Mouse (Mus musculus): Measurements from ENCODE around the gene Olfr95.
"Not testable (repeated sequence)": the region's sequence is repeated elsewhere in the genome, so short reads cannot be mapped to it uniquely, and the experiment has no call there.

The Olfr95 gene

DNA sequence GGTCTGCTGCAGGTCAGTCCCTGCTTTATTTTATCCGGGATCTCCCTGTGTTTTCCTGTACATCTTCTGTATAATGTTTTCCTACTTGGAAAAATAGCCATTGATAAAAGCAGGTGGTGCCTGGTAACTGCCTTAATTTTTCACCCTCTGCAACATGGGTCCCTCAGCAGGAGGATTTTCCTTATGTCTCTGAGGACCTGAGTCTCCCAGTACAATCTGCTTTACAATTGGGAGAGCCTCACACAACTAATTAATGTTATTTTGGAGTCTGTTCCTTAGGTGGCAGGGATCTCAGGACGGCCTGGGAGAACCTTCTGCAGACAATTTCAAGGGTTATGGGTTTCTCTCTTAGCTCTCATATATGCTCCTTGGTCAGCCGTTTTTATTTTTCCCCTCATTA, at the start of gene Olfr95:
Gene Olfr95, minus strand, starts transcription at position 101 of the 400 bp plus-strand sequence.
- no peak for DNase-seq (ENCODE audit: low spot score)

DNA sequence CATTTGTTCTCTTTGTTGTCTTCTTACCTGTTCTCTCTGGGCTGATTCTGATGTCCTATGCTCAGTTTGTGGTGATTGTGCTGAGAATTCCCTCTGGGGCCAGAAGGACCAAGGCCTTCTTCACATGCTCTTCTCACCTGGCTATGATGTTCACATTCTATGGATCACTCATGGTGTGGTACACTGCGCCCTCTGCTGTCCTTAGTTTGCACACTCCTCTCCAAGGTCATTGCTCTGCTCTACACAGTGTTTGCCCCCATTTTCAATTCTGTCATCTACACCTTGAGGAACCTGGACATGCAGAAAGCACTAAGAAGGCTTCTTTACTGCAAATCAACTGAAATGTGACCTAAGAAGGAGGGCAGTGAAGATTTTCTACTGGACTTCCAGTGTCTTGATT, 37.6 kb upstream of the Olfr95 start:
- DNase-seq (ENCODE audit: low spot score): peak; percentile 7

DNA sequence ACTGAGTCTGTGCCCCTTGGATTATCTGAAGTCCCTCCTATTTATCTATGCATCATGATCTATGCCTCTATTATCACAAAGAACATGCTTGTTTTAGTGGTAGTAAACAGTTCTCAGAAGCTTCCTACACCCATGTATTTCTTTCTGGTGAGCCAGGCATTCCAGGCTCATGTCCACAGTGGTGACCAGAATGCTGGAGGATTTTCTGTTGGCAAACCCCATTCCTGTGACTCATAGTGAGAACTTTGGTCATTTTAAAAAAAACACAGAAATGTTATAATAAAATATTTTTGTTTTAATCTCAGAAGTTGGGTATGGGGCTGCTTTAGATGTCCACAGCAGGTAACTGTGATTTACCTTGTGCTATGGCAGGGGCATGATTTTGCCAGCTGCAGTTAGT, 36.5 kb upstream of the Olfr95 start:
- DNase-seq (ENCODE audit: low spot score): no peak

GRCm38 (mm10) chr17:37246715-37247114, 33.8 kb upstream of the Olfr95 start:
- DNase-seq (ENCODE audit: low spot score): peak; percentile 71

DNA sequence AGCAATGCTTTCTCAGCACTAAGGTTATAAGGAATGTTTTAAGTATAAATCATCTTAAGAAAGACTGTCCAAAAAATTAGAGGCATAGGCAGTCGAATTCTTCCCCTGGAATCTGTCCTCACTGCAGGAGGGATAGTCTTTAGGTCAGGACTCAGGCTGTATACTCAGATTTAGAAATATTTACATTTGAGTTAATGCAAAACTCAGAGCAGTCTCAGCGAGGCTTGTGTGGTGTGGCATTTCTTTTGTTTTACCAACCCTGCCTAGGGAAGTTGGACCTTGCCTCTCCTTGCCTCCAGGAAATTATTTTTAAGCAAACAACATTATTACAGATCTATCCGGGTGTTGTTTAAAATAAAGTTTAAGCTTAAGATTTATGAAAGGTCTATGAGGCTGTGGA, 29.3 kb upstream of the Olfr95 start:
- DNase-seq (ENCODE audit: low spot score): no peak

DNA sequence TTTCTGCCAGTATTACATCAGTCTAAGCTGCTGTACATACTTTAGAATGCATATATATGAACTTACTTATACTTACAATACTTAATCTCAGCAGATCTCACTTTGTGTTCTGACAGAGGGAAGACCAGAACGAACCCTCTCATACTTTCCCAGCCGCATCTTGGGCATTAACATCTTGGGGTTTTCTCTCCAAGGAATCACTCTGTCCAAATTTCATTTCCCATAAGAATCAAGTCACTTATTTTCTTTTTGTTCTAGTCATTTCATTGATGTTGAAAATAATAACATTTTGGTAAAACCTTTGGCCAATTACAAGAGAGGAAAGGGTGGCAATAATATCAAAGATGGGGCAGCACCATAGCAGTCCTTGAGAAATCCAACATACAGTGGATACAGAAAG, 24.3 kb upstream of the Olfr95 start, which contains the start of gene Olfr97:
Gene Olfr97, minus strand, starts transcription at position 101 of the 400 bp plus-strand sequence.
- DNase-seq (ENCODE audit: low spot score): not testable (repeated sequence)

GRCm38 (mm10) chr17:37221879-37222278, 9.0 kb upstream of the Olfr95 start:
- DNase-seq (ENCODE audit: low spot score): no peak

DNA sequence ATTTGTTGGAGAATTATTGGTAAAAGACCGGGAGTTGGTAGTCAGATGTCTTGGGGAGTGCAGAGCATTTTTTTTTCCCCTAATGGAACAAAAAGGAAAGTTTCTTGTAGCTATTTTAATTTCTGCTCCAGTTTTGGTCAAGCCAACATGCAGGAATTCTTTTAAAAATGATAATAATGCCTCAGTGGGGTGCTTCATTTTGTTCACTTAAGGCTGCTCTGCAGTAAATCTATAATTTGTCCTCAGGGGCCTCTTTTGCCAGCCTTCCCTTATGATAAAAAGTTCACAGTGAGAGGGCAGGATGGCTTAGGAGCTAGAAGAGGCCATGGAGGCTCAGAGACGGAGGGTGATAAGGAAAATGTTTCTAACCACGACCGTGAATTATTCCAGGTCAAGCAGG, 6.9 kb upstream of the Olfr95 start, which contains the start of gene Olfr96:
Gene Olfr96, plus strand, starts transcription at position 301 of the 400 bp plus-strand sequence.
- no peak for DNase-seq (ENCODE audit: low spot score)

DNA sequence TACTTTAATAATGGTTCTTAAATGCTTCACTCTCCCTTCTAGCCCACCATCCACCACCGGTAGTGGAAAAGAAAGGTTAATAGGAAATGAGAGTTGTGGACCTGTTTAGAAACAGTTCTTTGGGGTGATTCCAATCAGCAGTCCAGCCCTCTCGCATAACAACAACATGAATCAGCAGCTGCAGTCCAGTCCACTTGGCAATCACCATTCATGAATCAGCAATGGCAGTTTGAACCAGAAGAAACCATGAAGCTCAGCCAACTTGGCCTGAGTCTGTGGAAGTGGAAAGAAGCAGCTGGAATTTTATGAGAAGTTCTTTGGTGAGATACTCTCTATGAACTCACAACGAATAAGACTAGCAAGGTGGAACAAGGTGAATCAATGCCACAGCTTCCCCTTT, 5.6 kb upstream of the Olfr95 start:
- no peak for DNase-seq (ENCODE audit: low spot score)

DNA sequence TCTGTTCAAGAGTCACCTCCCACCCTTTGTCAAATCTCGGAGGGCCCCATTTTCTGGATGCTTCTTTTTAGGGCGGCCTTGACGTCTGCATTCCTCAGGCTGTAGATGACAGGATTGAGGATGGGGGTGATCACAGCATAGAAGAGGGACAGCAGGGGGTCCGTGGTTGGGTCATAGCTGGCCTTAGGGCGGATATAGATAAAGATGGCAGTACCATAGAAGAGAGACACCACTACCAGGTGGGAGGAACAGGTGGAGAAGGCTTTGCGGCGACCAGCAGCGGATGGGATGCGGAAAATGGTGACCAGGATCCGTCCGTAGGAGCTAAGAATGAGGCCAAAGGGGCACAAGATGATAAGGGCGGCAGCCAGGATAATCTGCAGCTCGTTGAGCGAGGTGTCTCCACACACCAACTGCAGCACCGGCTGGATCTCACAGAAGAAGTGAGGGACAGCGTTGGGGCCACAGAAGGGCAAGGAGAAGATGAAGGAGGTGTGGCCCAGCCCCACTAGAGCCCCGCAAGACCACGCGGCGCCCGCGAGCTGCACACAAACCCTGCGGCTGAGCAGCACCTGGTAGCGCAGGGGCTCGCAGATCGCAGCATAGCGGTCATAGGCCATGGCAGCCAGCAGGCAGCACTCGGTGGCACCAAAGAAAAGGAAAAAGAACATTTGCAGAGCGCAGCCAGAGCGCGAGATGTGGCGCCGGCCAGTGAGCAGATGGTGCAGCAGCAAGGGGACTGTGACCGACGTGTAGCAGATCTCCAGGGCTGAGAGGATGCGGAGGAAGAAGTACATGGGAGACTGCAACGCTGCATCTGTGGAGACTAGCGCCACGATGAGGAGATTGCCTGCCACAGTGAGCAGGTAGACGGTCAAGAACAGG, 1.8 kb downstream of the Olfr95 start:
- peak; percentile 12 for DNase-seq (ENCODE audit: low spot score)

DNA sequence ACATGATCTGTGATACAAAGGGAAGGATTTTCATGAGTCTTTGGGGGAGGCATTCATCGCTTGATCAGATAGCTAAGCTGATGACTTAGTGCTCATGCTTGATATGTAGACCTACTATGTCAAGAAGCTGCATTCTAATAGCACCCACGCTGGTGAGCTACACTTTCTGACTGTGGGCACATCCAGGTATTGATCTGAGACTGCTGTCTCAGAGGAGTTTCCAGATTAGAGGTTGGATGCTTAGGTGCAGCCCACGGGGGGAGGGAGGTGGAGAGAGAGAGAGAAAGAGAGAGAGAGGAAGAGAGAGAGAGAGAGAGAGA, 9.0 kb downstream of the Olfr95 start:
- no peak for DNase-seq (ENCODE audit: low spot score)

- peak; percentile 93 for DNase-seq (ENCODE audit: low spot score)
Observed at GRCm38 (mm10) chr17:37203206-37203916, 9.6 kb downstream of the Olfr95 start.

DNA sequence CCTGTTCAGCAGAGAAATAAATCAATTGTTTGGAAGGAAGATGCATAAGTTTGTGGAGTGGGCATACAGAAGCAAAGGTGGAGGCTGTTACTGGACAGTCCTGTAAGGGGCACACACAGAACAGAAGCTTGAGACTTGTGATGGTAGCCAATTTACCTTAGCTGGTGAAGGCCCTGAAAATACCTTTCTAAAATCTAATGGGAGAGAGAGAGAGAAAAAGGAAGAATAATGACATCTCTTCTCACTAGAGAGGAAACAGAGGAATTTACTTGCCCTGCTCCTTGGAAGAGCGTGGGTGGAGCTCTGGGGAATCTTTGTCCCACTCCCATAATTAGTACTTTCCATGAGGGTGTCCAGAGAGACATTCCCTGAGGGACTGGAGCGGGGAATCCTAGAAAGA, 12.0 kb downstream of the Olfr95 start, which contains the start of gene Olfr94:
Gene Olfr94, minus strand, starts transcription at position 101 of the 400 bp plus-strand sequence.
- DNase-seq (ENCODE audit: low spot score): no peak

GRCm38 (mm10) chr17:37196845-37197724, 15.8 kb downstream of the Olfr95 start:
- DNase-seq (ENCODE audit: low spot score): no peak

DNA sequence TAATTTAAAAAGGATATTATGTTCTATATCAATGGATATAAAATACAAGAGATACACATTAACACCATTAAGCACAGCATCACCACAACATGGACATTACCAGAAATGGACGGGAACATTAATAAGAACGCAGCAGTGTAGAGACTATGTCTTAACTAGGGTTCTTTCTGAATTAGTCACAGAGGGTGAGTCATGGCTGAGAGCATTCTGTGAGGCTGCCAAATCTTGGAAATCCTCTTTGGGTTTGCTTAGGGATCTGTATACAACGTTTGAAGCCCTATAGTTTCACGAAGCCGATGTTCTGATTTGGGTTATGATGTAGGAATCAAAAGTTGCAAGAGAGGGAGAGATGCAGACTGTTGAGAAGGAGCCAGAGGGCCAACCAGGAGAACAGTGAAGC, 18.1 kb downstream of the Olfr95 start:
- DNase-seq (ENCODE audit: low spot score): no peak

GRCm38 (mm10) chr17:37193656-37194055, 19.3 kb downstream of the Olfr95 start, which contains the start of gene Ubd:
Gene Ubd (plus strand): TSS chr17:37193892.
- no peak for DNase-seq (ENCODE audit: low spot score)

GRCm38 (mm10) chr17:37193032-37193431, 19.9 kb downstream of the Olfr95 start:
- DNase-seq (ENCODE audit: low spot score): no peak

DNA sequence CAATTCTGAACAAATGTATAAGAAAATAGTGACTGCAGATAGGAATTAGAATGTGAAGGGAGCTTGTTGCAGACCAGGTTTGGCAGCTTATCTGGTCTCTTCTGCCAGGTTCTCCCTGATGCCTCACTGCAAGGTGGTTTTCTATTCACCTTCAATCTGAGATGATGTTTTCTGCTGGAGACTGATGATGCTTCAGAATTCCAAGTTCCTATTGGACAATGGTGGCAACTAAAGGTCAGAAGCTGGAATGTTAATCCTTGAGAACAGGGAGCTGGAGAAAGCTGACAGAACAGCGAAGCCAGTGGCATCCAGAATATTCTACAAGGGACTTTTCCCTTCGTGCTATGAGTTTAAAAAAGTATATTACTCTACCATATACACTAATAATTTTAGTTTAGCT, 22.2 kb downstream of the Olfr95 start:
- peak; percentile 58 for DNase-seq (ENCODE audit: low spot score)

GRCm38 (mm10) chr17:37185474-37185873, 27.4 kb downstream of the Olfr95 start:
- DNase-seq (ENCODE audit: low spot score): no peak

DNA sequence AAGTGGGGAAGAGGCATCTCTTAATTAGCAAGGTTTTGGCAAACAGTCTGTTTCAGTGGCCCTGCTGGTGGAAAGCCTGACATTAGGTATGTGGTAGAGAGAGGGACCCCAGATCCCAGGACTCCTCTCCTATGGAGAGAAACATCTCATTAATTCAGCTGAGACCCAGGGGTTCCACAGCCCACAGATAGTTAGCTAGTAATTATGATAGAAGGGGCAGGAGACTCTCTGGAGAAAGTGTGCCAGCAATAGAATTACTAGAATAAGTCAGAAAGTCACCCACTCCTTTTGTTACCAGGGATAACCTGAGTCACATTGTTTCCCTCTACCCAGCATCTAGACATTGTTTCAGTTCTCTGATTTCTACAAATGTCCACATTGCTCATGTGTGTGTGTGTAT, 51.5 kb downstream of the Olfr95 start, which contains the start of gene Olfr93:
Gene Olfr93, minus strand, starts transcription at position 101 of the 400 bp plus-strand sequence.
- DNase-seq (ENCODE audit: low spot score): no peak
